Mouse (Mus musculus) CH12.LX (cell line): ENCODE results near the gene Usp12. TPM values are rescaled to one million over a fixed set of nuclear protein-coding genes. Genes with fewer than 3 reads are reported as not detected.

Experiments
- DNase-seq: peaks from one replicate; pipeline ENCODE4 v3.0.0-alpha.2; 2013; ENCODE audit errors: extremely low read depth
- H3K27ac ChIP-seq: 2 replicates; pipeline ENCODE4 v1.5.1; 2012; ENCODE audit warnings: low read depth, mild to moderate bottlenecking, control low read depth, moderate library complexity; ENCODE audit not compliant: insufficient read depth
- H3K27me3 ChIP-seq: replicated peaks from 2 replicates; pipeline ENCODE3; 2012; ENCODE audit warnings: inconsistent platforms
- H3K36me3 ChIP-seq, 2 experiments: replicated peaks in 1 of 2; 2 replicates each; pipeline versions ENCODE3 to v1.6.1; 2012; ENCODE audit warnings: inconsistent platforms in 1 of 2, low read length in 1 of 2, mild to moderate bottlenecking in 1 of 2, mixed read lengths in 1 of 2, moderate library complexity in 1 of 2; ENCODE audit not compliant: control insufficient read depth in 1 of 2, insufficient read depth in 1 of 2
- H3K4me1 ChIP-seq, 2 experiments: 2 replicates each; pipeline ENCODE4 v1.6.1; 2012; ENCODE audit warnings: inconsistent platforms in 1 of 2, moderate library complexity in 1 of 2; ENCODE audit not compliant: insufficient read depth in 2 of 2, control insufficient read depth in 1 of 2
- H3K4me2 ChIP-seq: 2 replicates; pipeline ENCODE4 v1.6.1; 2012; ENCODE audit warnings: low read depth, mild to moderate bottlenecking, control low read depth; ENCODE audit not compliant: poor library complexity, insufficient read depth, severe bottlenecking
- H3K4me3 ChIP-seq, 3 experiments: fragments of 150-350 bp in 1 of 3; sonication (generic) in 1 of 3; replicated peaks in 1 of 3; 2 replicates each; pipeline versions ENCODE3 to v1.5.1; 2011 to 2012; ENCODE audit warnings: low read depth in 2 of 3, low read length in 2 of 3, mild to moderate bottlenecking in 2 of 3, moderate library complexity in 2 of 3, control low read depth in 1 of 3, improper control_type of control experiment in 1 of 3, inconsistent platforms in 1 of 3, mixed read lengths in 1 of 3; ENCODE audit not compliant: poor library complexity in 1 of 3
- H3K79me2 ChIP-seq: replicated peaks from 2 replicates; pipeline ENCODE4 v1.6.1; 2012; ENCODE audit warnings: mild to moderate bottlenecking, moderate library complexity; ENCODE audit not compliant: control insufficient read depth, poor library complexity, insufficient read depth, severe bottlenecking; ENCODE audit errors: extremely low read depth
- H3K9ac ChIP-seq: 2 replicates; pipeline ENCODE4 v1.6.1; 2012; ENCODE audit warnings: low read depth, mild to moderate bottlenecking, control low read depth, moderate library complexity; ENCODE audit not compliant: insufficient read depth
- H3K9me3 ChIP-seq: replicated peaks from 2 replicates; pipeline ENCODE3; 2012; ENCODE audit warnings: low read length, inconsistent platforms, mixed read lengths
- CHD1 ChIP-seq: IDR thresholded peaks from 2 replicates; pipeline ENCODE4 v1.6.1; 2012; ENCODE audit warnings: low read depth, low read length, improper control_type of control experiment, inconsistent platforms
- CTCF ChIP-seq, 2 experiments: IDR thresholded peaks in 1 of 2; conservative IDR thresholded peaks in 1 of 2; 2 replicates each; pipeline ENCODE4 v1.5.1; 2011 to 2012; ENCODE audit warnings: low read depth in 2 of 2, low read length in 2 of 2, improper control_type of control experiment in 1 of 2, inconsistent platforms in 1 of 2, mild to moderate bottlenecking in 1 of 2, moderate library complexity in 1 of 2
- ELF1 ChIP-seq: IDR thresholded peaks from 2 replicates; pipeline ENCODE4 v1.6.1; 2014; ENCODE audit warnings: low read depth, mild to moderate bottlenecking, inconsistent platforms, low read length, improper control_type of control experiment
- EP300 ChIP-seq: IDR thresholded peaks from 2 replicates; pipeline ENCODE4 v1.6.1; 2011; ENCODE audit warnings: low read length, improper control_type of control experiment
- GABPA ChIP-seq: IDR thresholded peaks from 2 replicates; pipeline ENCODE4 v1.6.1; 2012; ENCODE audit warnings: low read depth, low read length, improper control_type of control experiment, inconsistent platforms; ENCODE audit not compliant: insufficient replicate concordance
- HCFC1 ChIP-seq: IDR thresholded peaks from 2 replicates; pipeline ENCODE4 v1.6.1; 2012; ENCODE audit warnings: low read depth, mild to moderate bottlenecking, inconsistent platforms, low read length, improper control_type of control experiment
- IRF4 ChIP-seq: IDR thresholded peaks from 2 replicates; pipeline ENCODE4 v1.6.1; 2014; ENCODE audit warnings: low read depth, mild to moderate bottlenecking, inconsistent platforms, low read length, improper control_type of control experiment
- JUND ChIP-seq: conservative IDR thresholded peaks from 2 replicates; pipeline ENCODE4 v1.6.1; 2011; ENCODE audit warnings: low read depth, low read length, improper control_type of control experiment
- KAT2A ChIP-seq: IDR thresholded peaks from 2 replicates; pipeline ENCODE4 v1.6.1; 2012; ENCODE audit warnings: low read length, improper control_type of control experiment, inconsistent platforms; ENCODE audit not compliant: insufficient replicate concordance
- MAX ChIP-seq: IDR thresholded peaks from 2 replicates; pipeline ENCODE4 v1.6.1; 2011; ENCODE audit warnings: low read length, improper control_type of control experiment
- MAZ ChIP-seq: IDR thresholded peaks from 2 replicates; pipeline ENCODE4 v1.6.1; 2012; ENCODE audit warnings: low read depth, mild to moderate bottlenecking, inconsistent platforms, low read length, improper control_type of control experiment, moderate library complexity
- MEF2A ChIP-seq: IDR thresholded peaks from 2 replicates; pipeline ENCODE4 v1.6.1; 2014; ENCODE audit warnings: low read depth, mild to moderate bottlenecking, inconsistent platforms, low read length, improper control_type of control experiment, borderline replicate concordance
- MXI1 ChIP-seq: IDR thresholded peaks from 2 replicates; pipeline ENCODE4 v1.6.1; 2011; ENCODE audit warnings: mild to moderate bottlenecking, low read depth, low read length, improper control_type of control experiment
- MYC ChIP-seq: IDR thresholded peaks from 2 replicates; pipeline ENCODE4 v1.6.1; 2011; ENCODE audit warnings: low read depth, mild to moderate bottlenecking, improper control_type of control experiment, low read length
- NELFE ChIP-seq: IDR thresholded peaks from 2 replicates; pipeline ENCODE4 v1.6.1; 2011; ENCODE audit warnings: low read depth, low read length, improper control_type of control experiment
- NRF1 ChIP-seq: IDR thresholded peaks from 2 replicates; pipeline ENCODE4 v1.6.1; 2014; ENCODE audit warnings: low read depth, mild to moderate bottlenecking, inconsistent platforms, low read length, improper control_type of control experiment, moderate library complexity
- POLR2A ChIP-seq: IDR thresholded peaks from 2 replicates; pipeline ENCODE4 v1.6.1; 2011; ENCODE audit warnings: low read depth, mild to moderate bottlenecking, improper control_type of control experiment, low read length
- POLR2AphosphoS2 ChIP-seq: IDR thresholded peaks from 2 replicates; pipeline ENCODE4 v1.6.1; 2011; ENCODE audit warnings: low read depth, low read length, improper control_type of control experiment
- RCOR1 ChIP-seq: conservative IDR thresholded peaks from 2 replicates; pipeline ENCODE4 v1.6.1; 2012; ENCODE audit warnings: low read depth, mild to moderate bottlenecking, inconsistent platforms, low read length, improper control_type of control experiment
- SIN3A ChIP-seq: IDR thresholded peaks from 2 replicates; pipeline ENCODE4 v1.6.1; 2012; ENCODE audit warnings: low read length, improper control_type of control experiment, inconsistent platforms
- TBP ChIP-seq: conservative IDR thresholded peaks from 2 replicates; pipeline ENCODE4 v1.6.1; 2011; ENCODE audit warnings: low read depth, low read length, improper control_type of control experiment
- TCF12 ChIP-seq: IDR thresholded peaks from 2 replicates; pipeline ENCODE4 v1.6.1; 2014; ENCODE audit warnings: low read depth, mild to moderate bottlenecking, inconsistent platforms, low read length, improper control_type of control experiment
- USF1 ChIP-seq: IDR thresholded peaks from 2 replicates; pipeline ENCODE4 v1.6.1; 2014; ENCODE audit warnings: low read depth, mild to moderate bottlenecking, inconsistent platforms, low read length, improper control_type of control experiment
- ZC3H11A ChIP-seq: IDR thresholded peaks from 2 replicates; pipeline ENCODE4 v1.6.1; 2012; ENCODE audit warnings: low read depth, mild to moderate bottlenecking, inconsistent platforms, low read length, improper control_type of control experiment
- ZMIZ1 ChIP-seq: IDR thresholded peaks from 2 replicates; pipeline ENCODE4 v1.6.1; 2012; ENCODE audit warnings: low read depth, mild to moderate bottlenecking, inconsistent platforms, low read length, improper control_type of control experiment
- ZNF384 ChIP-seq: IDR thresholded peaks from 2 replicates; pipeline ENCODE4 v1.6.1; 2012; ENCODE audit warnings: low read depth, low read length, improper control_type of control experiment, inconsistent platforms
- dilution Hi-C: fragments of 300-500 bp; cut with MboI; formaldehyde crosslinking; loops from 2 replicates; pipeline ENCODE4 v1.14.3; 2020; ENCODE audit warnings: low sequenced_read_pairs; ENCODE audit not compliant: extremely low pct_unique_long_range_greater_than_20kb, extremely low pct_ligation_motif_present
- in situ Hi-C: fragments of 300-500 bp; cut with MboI; formaldehyde crosslinking; loops from 3 replicates; pipeline ENCODE4 v1.14.3; 2019; ENCODE audit warnings: low sequenced_read_pairs, low pct_ligation_motif_present, low pct_unique_long_range_greater_than_20kb, mixed read lengths
- polyA plus RNA-seq: library from polyadenylated mRNA; unstranded; fragments of >175 nt; gene quantifications from 2 replicates; pipeline ENCODE4 v1.2.1, GENCODE M21; 2012; ENCODE audit warnings: low read depth; ENCODE audit not compliant: insufficient read length
- total RNA-seq, 2 experiments: library from RNA; depleted of rRNA; stranded (reverse); fragments of 300-350 nt in 1 of 2; fragments of >200 nt in 1 of 2; gene quantifications; 2 replicates each; pipeline ENCODE4 v1.2.3; 2012 to 2014

Usp12 gene
- total and polyA plus RNA-seq, 3 experiments: 7.8 to 17.8 (median 10.1) TPM

- DNase-seq: peak; percentile 95
- Histone ChIP-seq H3K79me2 (peaks cover 19% of the 10 kb centered on the region), H3K27me3 (no peaks in the 10 kb centered on the region), H3K36me3 (peaks cover 39 to 43% of the 10 kb centered on the region in 2 experiments), H3K27ac (peak within 1 kb of the TSS; percentile 51), H3K4me2 (peak within 1 kb of the TSS; percentile 97), H3K4me1 (peaks cover 0 to 39% of the 10 kb centered on the region in 2 experiments; a peak in 3 of 4 replicates), H3K9ac (peak within 1 kb of the TSS; percentile 99), H3K4me3 (peak within 1 kb of the TSS; percentile 80 to 99 (median 92)), H3K9me3 (no peaks in the 10 kb centered on the region)
- TF ChIP-seq MXI1 (peak; percentile 77), POLR2AphosphoS2 (peak; percentile 95), HCFC1 (peak; percentile 88), ZMIZ1 (peak; percentile 75), JUND (no peak), ELF1 (peak; percentile 94), IRF4 (peak; percentile 57; the same call in 1 of the 2 replicates), MAZ (peak; percentile 89), NELFE (peak; percentile 95), SIN3A (peak; percentile 84), RCOR1 (no peak), USF1 (no peak; the same call in 1 of the 2 replicates), POLR2A (peak; percentile 95), CTCF (conservative IDR thresholded peaks at IDR 0.05 in 1 of 2, IDR thresholded peaks at IDR 0.05 in 1 of 2; ENCODE audit: low read depth in 2 of 2, low read length in 2 of 2) (peak in 1 of 2 experiments; percentile 42; a peak in 2 of 4 replicates), EP300 (no peak), TCF12 (peak; percentile 85), NRF1 (peak; percentile 25), ZNF384 (no peak), ZC3H11A (no peak), TBP (peak; percentile 82), MAX (peak; percentile 100), KAT2A (peak; percentile 75; the same call in 1 of the 2 replicates), MEF2A (peak; percentile 56; the same call in 1 of the 2 replicates), CHD1 (peak; percentile 13; the same call in 1 of the 2 replicates), GABPA (no peak), MYC (peak; percentile 94)
- in situ Hi-C loops (no loop called here), dilution Hi-C loops (no loop called here)
These were observed 38.1 kb upstream of the Usp12 start, which contains the start of gene Rpl21 for GRCm38 (mm10) chr5:146832769-146833448. Gene Rpl21 (plus strand): TSS chr5:146832890.
